Mouse (Mus musculus) right cerebral cortex, postnatal 10 days (tissue): Measurements from ENCODE around the gene Rab3c.

Experiments used
- DNase-seq, 2 experiments: peaks; one replicate each; pipeline ENCODE4 v3.0.0; 2021; ENCODE audit warnings: low spot score in 2 of 2

Gene Rab3c

GRCm38 (mm10) chr13:110094998-110095397 is 185.8 kb downstream of the Rab3c start:
- DNase-seq, result no peak

- DNase-seq, result no peak
Observed at GRCm38 (mm10) chr13:110093720-110094685, 186.8 kb downstream of the Rab3c start.

GRCm38 (mm10) chr13:110083961-110084360 is 196.8 kb downstream of the Rab3c start:
- no peak for DNase-seq

GRCm38 (mm10) chr13:110081174-110081573 is 199.6 kb downstream of the Rab3c start:
- no peak for DNase-seq

GRCm38 (mm10) chr13:110075587-110075986 is 205.2 kb downstream of the Rab3c start:
- peak; percentile 30 to 38 for DNase-seq

GRCm38 (mm10) chr13:110074180-110074579 is 206.6 kb downstream of the Rab3c start:
- no peak for DNase-seq

GRCm38 (mm10) chr13:110067149-110067548 is 213.6 kb downstream of the Rab3c start:
- no peak for DNase-seq

GRCm38 (mm10) chr13:110066674-110067073 is 214.1 kb downstream of the Rab3c start:
- DNase-seq, result no peak

- peak; percentile 81 to 86 for DNase-seq
Observed at GRCm38 (mm10) chr13:110062835-110063411, 217.9 kb downstream of the Rab3c start.

- no peak for DNase-seq
Observed at GRCm38 (mm10) chr13:110062288-110062687, 218.5 kb downstream of the Rab3c start.

- no peak for DNase-seq
Observed at GRCm38 (mm10) chr13:110054538-110054937, 226.3 kb downstream of the Rab3c start.

- DNase-seq, result no peak
Observed at GRCm38 (mm10) chr13:110048767-110049434, 231.9 kb downstream of the Rab3c start.

GRCm38 (mm10) chr13:110044418-110044817 is 236.4 kb downstream of the Rab3c start:
- no peak for DNase-seq

GRCm38 (mm10) chr13:110039779-110040498 is 240.9 kb downstream of the Rab3c start:
- DNase-seq, result peak; percentile 63 to 70

GRCm38 (mm10) chr13:110039170-110039569 is 241.6 kb downstream of the Rab3c start:
- no peak for DNase-seq

- no peak for DNase-seq
Observed at GRCm38 (mm10) chr13:110038521-110038920, 242.3 kb downstream of the Rab3c start.

GRCm38 (mm10) chr13:110034885-110035284 is 245.9 kb downstream of the Rab3c start:
- DNase-seq, result no peak

GRCm38 (mm10) chr13:110034041-110034440 is 246.8 kb downstream of the Rab3c start:
- DNase-seq, result no peak

- DNase-seq, result no peak
Observed at GRCm38 (mm10) chr13:110031886-110032285, 248.9 kb downstream of the Rab3c start.

- DNase-seq, result no peak
Observed at GRCm38 (mm10) chr13:110031061-110031460, 249.7 kb downstream of the Rab3c start.

GRCm38 (mm10) chr13:110024381-110025161 is 256.2 kb downstream of the Rab3c start:
- DNase-seq, result no peak
